Mouse (Mus musculus): ENCODE measurements at regions not wholly inside any gene's neighbourhood (a gene's known extent, or its start where the extent isn't known, plus 50 kb on each side); places are given as distances from the start of the nearest gene placed in this dataset.

- TF ChIP-seq POLR2A (IDR thresholded peaks at IDR 0.05; ENCODE audit: borderline replicate concordance, extremely low read depth, insufficient read depth, insufficient read length, poor library complexity, severe bottlenecking): no peak
- no peak for TF ChIP-seq CTCF (IDR thresholded peaks at IDR 0.05; ENCODE audit: borderline replicate concordance, extremely low read depth, insufficient read depth, insufficient read length)
These were observed 230.6 kb downstream of the H2al1j start for GRCm38 (mm10) chrX:11558260-11558659.
